Mouse (Mus musculus) hindbrain, embryonic 15.5 days (tissue): Measurements from ENCODE around the gene Cetn4. TPM values are rescaled to one million over a fixed set of nuclear protein-coding genes. Genes with fewer than 3 reads are reported as not detected.

Experiments
- ATAC-seq: fragments of 200-750 bp; cut with Nextera tagmentation; 2 replicates; pipeline ENCODE4 v1.8.0; 2017; ENCODE audit warnings: low read depth, moderate number of reproducible peaks, moderate TSS enrichment; ENCODE audit not compliant: low FRiP score
- H3K27ac ChIP-seq: fragments of 300-500 bp; sonication (generic); replicated peaks from 2 replicates; pipeline ENCODE4 v1.5.1; 2015; ENCODE audit warnings: mild to moderate bottlenecking, inconsistent platforms
- H3K27me3 ChIP-seq: fragments of 300-500 bp; sonication (generic); 2 replicates; pipeline ENCODE4 v1.6.1; 2015; ENCODE audit warnings: control low read depth, inconsistent platforms
- H3K36me3 ChIP-seq: fragments of 300-500 bp; sonication (generic); 2 replicates; pipeline ENCODE4 v1.6.1; 2015; ENCODE audit warnings: control low read depth, inconsistent platforms
- H3K4me1 ChIP-seq: fragments of 300-500 bp; sonication (generic); replicated peaks from 2 replicates; pipeline ENCODE4 v1.6.1; 2015; ENCODE audit warnings: control low read depth, inconsistent platforms
- H3K4me2 ChIP-seq: fragments of 300-500 bp; sonication (generic); 2 replicates; pipeline ENCODE4 v1.6.1; 2015; ENCODE audit warnings: moderate library complexity, mild to moderate bottlenecking, inconsistent platforms
- H3K4me3 ChIP-seq: fragments of 300-500 bp; sonication (generic); 2 replicates; pipeline ENCODE4 v1.5.1; 2015; ENCODE audit warnings: mild to moderate bottlenecking, inconsistent platforms
- H3K9ac ChIP-seq: fragments of 300-500 bp; sonication (generic); 2 replicates; pipeline ENCODE4 v1.6.1; 2015; ENCODE audit warnings: inconsistent platforms
- H3K9me3 ChIP-seq: fragments of 300-500 bp; sonication (generic); 2 replicates; pipeline ENCODE4 v1.6.1; 2016; ENCODE audit warnings: control low read depth, inconsistent platforms
- WGBS: fragments of 180-500 bp; shearing (Covaris S2); methylation state at CpG from one replicate; pipeline ENCODE4 v1.1.7; 2015; 5-methylcytosine and 5-hydroxymethylcytosine counted together
- polyA plus RNA-seq: library from polyadenylated mRNA; unstranded; fragments of >200 nt; fragmentation: Nextera tagmentation; extraction: Ambion mirVana; gene quantifications from 2 replicates; pipeline ENCODE4 v1.2.1, GENCODE M21; 2015

Cetn4 gene
- polyA plus RNA-seq, 1 experiment from 2014 or later: 2.5 TPM

DNA sequence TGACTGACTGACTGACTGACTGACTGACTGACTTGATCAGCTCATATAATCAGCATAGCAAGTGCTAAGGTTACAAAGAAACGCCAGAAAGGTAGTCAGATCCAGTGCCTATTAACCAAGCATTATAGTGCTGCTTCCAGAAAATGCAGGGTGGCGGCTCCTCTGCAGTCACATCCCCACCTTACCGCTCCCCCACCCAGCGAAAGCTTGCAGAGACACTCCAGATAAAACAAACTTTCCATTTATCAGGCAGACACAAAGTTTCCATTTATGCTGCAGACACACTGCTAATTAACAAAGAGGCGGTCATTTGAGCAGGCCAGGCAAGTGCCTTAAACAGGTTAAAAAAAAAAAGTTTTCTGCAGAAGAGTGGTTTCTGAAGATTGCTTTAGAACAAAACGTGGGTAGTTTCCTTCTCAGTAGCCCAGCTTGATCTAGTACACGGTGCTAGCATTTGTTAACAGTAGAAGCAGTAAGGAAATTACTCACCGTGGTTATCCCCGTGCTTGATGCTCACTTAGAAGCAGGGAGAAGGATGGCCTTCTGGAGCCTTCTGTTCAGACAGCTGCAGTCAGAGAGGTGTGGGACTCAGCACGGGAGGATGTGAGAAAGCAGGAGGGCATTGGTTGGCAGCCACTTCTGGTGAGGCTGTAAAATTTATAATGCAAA is 53.0 kb downstream of the Cetn4 start:
- no peak overlapping the region for H3K9ac ChIP-seq
- H3K36me3 ChIP-seq: no peaks in the 10 kb centered on the region
- no peaks in the 10 kb centered on the region for H3K27me3 ChIP-seq
- no peaks in the 10 kb centered on the region for H3K9me3 ChIP-seq
- no peak overlapping the region for H3K27ac ChIP-seq
- no peak for ATAC-seq
- no peak overlapping the region for H3K4me2 ChIP-seq
- WGBS: 74% methylated on average over 10 of the region's 10 CpGs
- H3K4me3 ChIP-seq: no peak overlapping the region
- H3K4me1 ChIP-seq: no peaks in the 10 kb centered on the region

DNA sequence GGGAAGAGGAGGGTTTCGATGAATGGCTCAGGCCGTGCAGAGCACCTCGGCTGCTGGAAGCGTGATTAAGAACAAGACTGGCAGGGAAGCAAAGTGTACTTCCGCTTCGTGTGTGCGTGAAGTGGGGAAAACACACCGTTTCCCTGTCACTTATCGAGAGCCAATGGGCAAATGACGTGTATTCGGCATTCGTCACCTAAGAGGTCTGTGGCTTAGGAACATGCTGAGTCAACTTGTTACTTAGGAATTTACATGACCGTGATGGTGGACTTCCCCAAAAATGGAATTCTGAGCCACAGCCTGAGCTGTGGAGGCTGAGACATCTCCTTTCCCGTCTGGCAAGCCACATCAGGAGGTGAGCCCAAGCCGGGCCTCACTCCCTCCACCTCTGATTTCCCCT is 54.7 kb downstream of the Cetn4 start:
- WGBS: 89% methylated on average over 15 of the region's 15 CpGs

More for the DNA sequence above, 54.7 kb downstream of the Cetn4 start:
- Histone ChIP-seq H3K36me3 (no peaks in the 10 kb centered on the region), H3K27me3 (no peaks in the 10 kb centered on the region), H3K27ac (no peak overlapping the region), H3K4me2 (no peak overlapping the region), H3K9me3 (no peaks in the 10 kb centered on the region), H3K9ac (no peak overlapping the region), H3K4me3 (no peak overlapping the region), H3K4me1 (no peaks in the 10 kb centered on the region)
- ATAC-seq: no peak

Other genes with a start within 250 kb of the Cetn4 start
- gene Adad1, start 249.2 kb downstream of the Cetn4 start, polyA plus RNA-seq: 0.33 and 0.47 TPM in 2 replicates
- 0.22 and 0.43 TPM in 2 replicates for gene Il2, start 186.7 kb downstream of the Cetn4 start, polyA plus RNA-seq
- not detected in 2 replicates for gene Il21, start 80.1 kb downstream of the Cetn4 start, polyA plus RNA-seq
- gene Bbs12, start 154 bp downstream of the Cetn4 start, polyA plus RNA-seq: 4.9 and 5.8 TPM in 2 replicates
- gene Fgf2, start 35.6 kb upstream of the Cetn4 start, polyA plus RNA-seq: 0.35 and 1.2 TPM in 2 replicates
- 28.2 and 29.9 TPM in 2 replicates for gene Spata5, start 107.2 kb upstream of the Cetn4 start, polyA plus RNA-seq
- 7.3 and 8.8 TPM in 2 replicates for gene Nudt6, start 107.5 kb upstream of the Cetn4 start, polyA plus RNA-seq